Mouse (Mus musculus) limb, embryonic 11.5 days (tissue): ENCODE results near the gene Nelfb. TPM values are rescaled to one million over a fixed set of nuclear protein-coding genes. Genes with fewer than 3 reads are reported as not detected.

Experiments
- ATAC-seq: fragments of 200-750 bp; cut with Nextera tagmentation; 2 replicates; pipeline ENCODE4 v1.8.0; 2017; ENCODE audit warnings: low read depth; ENCODE audit not compliant: insufficient number of reproducible peaks, low FRiP score, low TSS enrichment
- DNase-seq: peaks from one replicate; pipeline ENCODE4 v3.0.0-alpha.2; 2015; ENCODE audit warnings: low spot score
- H3K27ac ChIP-seq: fragments of 300-500 bp; sonication (generic); replicated peaks from 2 replicates; pipeline ENCODE4 v1.5.1; 2014; ENCODE audit warnings: low read depth, mild to moderate bottlenecking, low read length
- H3K27me3 ChIP-seq: fragments of 300-500 bp; sonication (generic); 2 replicates; pipeline ENCODE4 v1.6.1; 2014; ENCODE audit warnings: mild to moderate bottlenecking, low read length, mixed read lengths; ENCODE audit not compliant: control insufficient read depth, insufficient read depth
- H3K36me3 ChIP-seq: fragments of 300-500 bp; sonication (generic); 2 replicates; pipeline ENCODE4 v1.6.1; 2014; ENCODE audit warnings: mild to moderate bottlenecking, low read length, moderate library complexity, mixed read lengths; ENCODE audit not compliant: control insufficient read depth, insufficient read depth
- H3K4me1 ChIP-seq: fragments of 300-500 bp; sonication (generic); 2 replicates; pipeline ENCODE4 v1.6.1; 2014; ENCODE audit warnings: low read length, mixed read lengths; ENCODE audit not compliant: control insufficient read depth, insufficient read depth
- H3K4me2 ChIP-seq: fragments of 300-500 bp; sonication (generic); 2 replicates; pipeline ENCODE4 v1.6.1; 2014; ENCODE audit warnings: low read depth, mild to moderate bottlenecking, moderate library complexity; ENCODE audit not compliant: severe bottlenecking
- H3K4me3 ChIP-seq: fragments of 300-500 bp; sonication (generic); 2 replicates; pipeline ENCODE4 v1.5.1; 2014; ENCODE audit warnings: low read depth, low read length
- H3K9ac ChIP-seq: fragments of 300-500 bp; sonication (generic); 2 replicates; pipeline ENCODE4 v1.6.1; 2014; ENCODE audit warnings: mild to moderate bottlenecking, low read length
- H3K9me3 ChIP-seq: fragments of 300-500 bp; sonication (generic); 2 replicates; pipeline ENCODE4 v1.6.1; 2016; ENCODE audit warnings: low read length; ENCODE audit not compliant: control insufficient read depth
- WGBS: fragments of 180-500 bp; shearing (Covaris S2); extraction: QIAGEN DNeasy Blood & Tissue Kit; methylation state at CpG from one replicate; pipeline ENCODE4 v1.1.7; 2014; 5-methylcytosine and 5-hydroxymethylcytosine counted together
- polyA plus RNA-seq: library from polyadenylated mRNA; unstranded; fragments of >200 nt; fragmentation: Nextera tagmentation; extraction: Ambion mirVana; gene quantifications from 2 replicates; pipeline ENCODE4 v1.2.1, GENCODE M21; 2014

The Nelfb gene
- polyA plus RNA-seq, 1 experiment from 2014 or later = 103 TPM

GRCm38 (mm10) chr2:25236614-25237013 lies 25.3 kb upstream of the Nelfb start, which contains the start of gene Rnf224:
Gene Rnf224, minus strand, starts transcription at chr2:25236787.
- Histone ChIP-seq H3K4me3 (no peak within 1 kb of the TSS), H3K27me3 (peaks cover 10% of the 10 kb centered on the region), H3K9ac (no peak within 1 kb of the TSS), H3K4me2 (no peak within 1 kb of the TSS), H3K9me3 (no peaks in the 10 kb centered on the region), H3K27ac (no peak within 1 kb of the TSS), H3K4me1 (peaks cover 8% of the 10 kb centered on the region; the same call in 1 of the 2 replicates), H3K36me3 (no peaks in the 10 kb centered on the region)
- ATAC-seq (no peak), DNase-seq (no peak)
- WGBS = 34% methylated on average over 8 of the region's 8 CpGs

GRCm38 (mm10) chr2:25234551-25235220 lies 23.4 kb upstream of the Nelfb start:
- DNase-seq = no peak
- 71% methylated on average over 5 of the region's 5 CpGs for WGBS
- Histone ChIP-seq H3K27ac (no peak overlapping the region), H3K9me3 (no peaks in the 10 kb centered on the region), H3K9ac (no peak overlapping the region), H3K4me2 (no peak overlapping the region), H3K36me3 (no peaks in the 10 kb centered on the region), H3K27me3 (peaks cover 2% of the 10 kb centered on the region; the same call in 1 of the 2 replicates), H3K4me3 (no peak overlapping the region), H3K4me1 (no peaks in the 10 kb centered on the region)
- no peak for ATAC-seq

GRCm38 (mm10) chr2:25234050-25234449 lies 22.8 kb upstream of the Nelfb start, which contains the start of gene Slc34a3:
Gene Slc34a3, minus strand, starts transcription at chr2:25234364.
- Histone ChIP-seq H3K27me3 (peaks cover under 1% of the 10 kb centered on the region; the same call in 1 of the 2 replicates), H3K27ac (no peak within 1 kb of the TSS), H3K4me3 (no peak within 1 kb of the TSS), H3K36me3 (no peaks in the 10 kb centered on the region), H3K4me2 (no peak within 1 kb of the TSS), H3K9me3 (no peaks in the 10 kb centered on the region), H3K9ac (no peak within 1 kb of the TSS), H3K4me1 (no peaks in the 10 kb centered on the region)
- no peak for ATAC-seq
- DNase-seq = no peak
- WGBS = 94% methylated on average over 3 of the region's 3 CpGs

GRCm38 (mm10) chr2:25233421-25233820 lies 22.1 kb upstream of the Nelfb start:
- H3K4me3 ChIP-seq = no peak overlapping the region
- H3K9ac ChIP-seq = no peak overlapping the region
- H3K4me2 ChIP-seq = no peak overlapping the region
- no peak overlapping the region for H3K27ac ChIP-seq
- 74% methylated on average over 4 of the region's 4 CpGs for WGBS
- H3K9me3 ChIP-seq = no peaks in the 10 kb centered on the region
- H3K36me3 ChIP-seq = no peaks in the 10 kb centered on the region
- no peaks in the 10 kb centered on the region for H3K27me3 ChIP-seq
- H3K4me1 ChIP-seq = no peaks in the 10 kb centered on the region
- DNase-seq (no peak), ATAC-seq (no peak)

GRCm38 (mm10) chr2:25231038-25231437 lies 19.7 kb upstream of the Nelfb start:
- H3K4me2 ChIP-seq = no peak overlapping the region
- no peak overlapping the region for H3K4me3 ChIP-seq
- no peak overlapping the region for H3K27ac ChIP-seq
- no peaks in the 10 kb centered on the region for H3K9me3 ChIP-seq
- no peak overlapping the region for H3K9ac ChIP-seq
- no peaks in the 10 kb centered on the region for H3K27me3 ChIP-seq
- H3K36me3 ChIP-seq = no peaks in the 10 kb centered on the region
- no peak for DNase-seq
- ATAC-seq = no peak
- WGBS = 57% methylated on average over 12 of the region's 12 CpGs
- H3K4me1 ChIP-seq = no peaks in the 10 kb centered on the region

GRCm38 (mm10) chr2:25230581-25230980 lies 19.3 kb upstream of the Nelfb start:
- Histone ChIP-seq H3K4me3 (no peak overlapping the region), H3K9me3 (no peaks in the 10 kb centered on the region), H3K4me1 (peaks cover 2% of the 10 kb centered on the region; the same call in 1 of the 2 replicates), H3K9ac (no peak overlapping the region), H3K36me3 (no peaks in the 10 kb centered on the region), H3K27me3 (no peaks in the 10 kb centered on the region), H3K27ac (no peak overlapping the region), H3K4me2 (no peak overlapping the region)
- ATAC-seq (no peak), DNase-seq (no peak)
- 89% methylated on average over 7 of the region's 7 CpGs for WGBS

- H3K9me3 ChIP-seq = no peaks in the 10 kb centered on the region
- peaks cover 3% of the 10 kb centered on the region; the same call in 1 of the 2 replicates for H3K4me1 ChIP-seq
- DNase-seq (no peak), ATAC-seq (no peak)
- no peaks in the 10 kb centered on the region for H3K27me3 ChIP-seq
- no peak overlapping the region for H3K4me3 ChIP-seq
- H3K9ac ChIP-seq = no peak overlapping the region
- H3K36me3 ChIP-seq = no peaks in the 10 kb centered on the region
- no peak overlapping the region for H3K4me2 ChIP-seq
- H3K27ac ChIP-seq = no peak overlapping the region
- WGBS = 86% methylated on average over 5 of the region's 5 CpGs
Observed at GRCm38 (mm10) chr2:25229582-25229981, 18.3 kb upstream of the Nelfb start.

- Histone ChIP-seq H3K4me3 (no peak overlapping the region), H3K36me3 (no peaks in the 10 kb centered on the region), H3K4me2 (peak overlapping the region; percentile 26; the same call in 1 of the 2 replicates), H3K4me1 (peaks cover 3% of the 10 kb centered on the region; the same call in 1 of the 2 replicates), H3K9ac (no peak overlapping the region), H3K27me3 (no peaks in the 10 kb centered on the region), H3K27ac (no peak overlapping the region), H3K9me3 (no peaks in the 10 kb centered on the region)
- ATAC-seq (no peak), DNase-seq (no peak)
- 68% methylated on average over 6 of the region's 6 CpGs for WGBS
Observed at GRCm38 (mm10) chr2:25228995-25229530, 17.8 kb upstream of the Nelfb start.
